Mouse (Mus musculus): Measurements from ENCODE around the gene Tmem266.

Gene Tmem266

GRCm38 (mm10) chr9:55450035-55450434 lies 123.3 kb downstream of the Tmem266 start:
- DNase-seq (ENCODE audit: low read depth, low spot score), result no peak

GRCm38 (mm10) chr9:55451426-55451825 lies 124.7 kb downstream of the Tmem266 start:
- DNase-seq (ENCODE audit: low read depth, low spot score), result no peak

- DNase-seq (ENCODE audit: low read depth, low spot score), result no peak
Measured at GRCm38 (mm10) chr9:55452906-55453305, 126.2 kb downstream of the Tmem266 start.

- DNase-seq (ENCODE audit: low read depth, low spot score), result no peak
Measured at GRCm38 (mm10) chr9:55453366-55453765, 126.7 kb downstream of the Tmem266 start.

- DNase-seq (ENCODE audit: low read depth, low spot score), result peak; percentile 36
Measured at GRCm38 (mm10) chr9:55468397-55468796, 141.7 kb downstream of the Tmem266 start.

GRCm38 (mm10) chr9:55476084-55476483 lies 149.4 kb downstream of the Tmem266 start:
- no peak for DNase-seq (ENCODE audit: low read depth, low spot score)

GRCm38 (mm10) chr9:55478699-55479098 lies 152.0 kb downstream of the Tmem266 start:
- no peak for DNase-seq (ENCODE audit: low read depth, low spot score)

- DNase-seq (ENCODE audit: low read depth, low spot score), result no peak
Measured at GRCm38 (mm10) chr9:55482116-55482515, 155.4 kb downstream of the Tmem266 start.
